Mouse (Mus musculus): ENCODE measurements around the gene Parp16.
"Not testable (repeated sequence)": the region's sequence is repeated elsewhere in the genome, so short reads cannot be mapped to it uniquely, and the experiment has no call there.

The Parp16 gene

DNA sequence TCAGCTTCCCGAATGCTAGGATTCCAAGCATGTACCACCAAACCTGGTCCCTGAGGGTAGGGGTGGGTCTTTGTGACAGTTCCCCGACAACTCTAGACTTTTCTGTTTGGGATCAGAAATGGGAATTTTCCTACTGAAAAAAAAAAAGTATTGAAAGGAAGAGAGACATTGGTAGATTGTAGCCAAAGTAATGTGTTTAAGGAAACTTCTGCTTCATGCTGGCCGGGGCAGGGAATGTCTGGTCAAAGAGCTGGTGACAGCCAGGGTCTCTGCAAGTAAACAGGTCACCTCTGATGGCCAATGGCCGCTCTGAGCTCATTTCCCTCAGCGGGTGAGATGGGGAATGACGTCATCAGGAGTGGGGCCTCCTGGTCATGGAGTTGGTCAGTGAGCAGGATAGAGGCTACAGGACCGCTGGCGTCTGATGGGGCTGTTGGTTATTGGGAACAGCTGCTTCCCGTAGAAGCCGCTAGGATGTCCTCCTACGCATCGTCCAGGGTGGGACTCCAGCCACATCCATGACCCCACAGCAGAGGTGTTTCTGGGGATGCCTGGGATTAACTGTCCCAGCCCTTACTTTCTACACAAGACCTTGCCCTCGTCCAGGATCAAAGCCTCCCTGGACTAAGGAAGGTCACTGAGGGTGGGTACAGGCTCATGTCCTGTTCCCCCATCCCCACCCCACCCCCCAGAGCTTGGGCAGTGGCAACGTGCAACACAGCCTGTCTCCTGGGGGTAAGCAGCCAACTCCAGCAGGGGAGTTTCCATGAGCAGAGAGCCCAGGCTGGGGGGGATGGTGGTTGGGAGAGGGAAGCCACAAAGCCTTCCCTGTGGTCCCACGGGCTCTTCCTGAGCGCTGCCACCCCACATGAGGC lies 52.6 kb downstream of the Parp16 start:
- no peak for DNase-seq

DNA sequence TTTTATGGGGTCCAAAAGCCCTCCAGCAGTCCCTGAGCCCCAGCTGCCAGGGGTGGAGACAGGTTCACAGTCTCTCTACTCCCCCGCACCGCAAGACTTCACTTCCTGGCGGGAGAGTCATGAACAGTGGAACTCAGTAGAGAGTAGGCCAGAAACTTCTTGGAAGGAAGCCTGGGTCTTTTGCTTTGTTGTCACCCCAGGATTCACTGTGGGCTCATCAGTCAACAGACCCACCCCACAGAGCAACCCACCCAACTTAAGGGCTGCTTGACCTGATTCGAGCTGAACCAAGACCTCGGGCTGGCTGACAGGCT lies 53.2 kb downstream of the Parp16 start:
- no peak for DNase-seq

DNA sequence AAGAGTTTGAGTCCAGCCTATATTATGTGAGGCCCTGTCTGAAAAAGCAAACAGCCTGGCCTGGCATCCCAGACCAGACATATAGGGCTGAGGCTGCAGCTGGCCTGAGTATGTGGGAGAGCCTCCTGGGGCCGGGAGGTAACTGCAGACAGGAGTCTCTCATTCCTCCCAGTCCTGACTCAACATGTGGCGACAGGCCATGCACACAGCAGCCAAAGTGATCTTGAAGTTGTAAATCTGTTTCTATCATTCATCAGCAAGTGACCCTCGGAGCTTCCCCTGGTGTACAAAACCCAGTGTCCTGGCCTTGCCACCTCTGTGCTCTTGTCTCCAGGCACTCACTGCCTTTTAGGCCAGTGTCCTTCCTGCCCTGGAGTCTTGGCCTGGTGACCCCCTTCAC lies 56.9 kb downstream of the Parp16 start:
- no peak for DNase-seq

DNA sequence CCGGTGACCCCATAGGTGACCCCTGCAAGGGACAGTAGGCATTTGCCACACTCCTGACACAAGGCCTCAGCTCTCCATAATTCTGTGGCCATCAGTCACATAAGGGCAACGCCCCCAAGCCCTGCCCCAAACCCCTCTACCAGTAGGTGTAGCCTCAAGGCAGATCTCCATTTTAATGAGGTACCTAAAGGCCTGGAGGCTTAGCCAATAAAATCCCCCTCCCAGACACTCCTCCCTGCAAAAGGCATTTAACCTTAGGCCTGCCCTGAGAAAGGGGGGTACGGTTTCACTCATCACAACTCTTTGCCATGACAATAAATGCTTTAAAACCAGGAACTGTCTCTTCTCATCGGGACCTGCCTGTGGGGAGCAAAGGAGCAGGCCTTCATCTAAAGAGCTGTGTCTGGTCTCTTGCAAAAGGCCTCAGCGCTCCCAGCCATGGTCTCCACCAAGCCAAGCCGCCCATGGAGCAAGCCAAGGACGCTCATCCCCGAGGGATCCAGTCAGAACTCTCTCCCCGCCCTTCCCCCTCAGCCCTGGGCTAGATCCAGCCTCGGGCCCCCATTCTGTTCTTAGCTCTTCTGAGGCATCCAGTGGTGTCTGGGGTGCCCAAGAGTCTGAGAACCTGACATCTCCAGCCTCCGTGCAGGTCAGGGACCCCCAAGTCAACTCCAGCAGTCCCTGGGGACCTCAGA lies 60.9 kb downstream of the Parp16 start:
- DNase-seq, result no peak

DNA sequence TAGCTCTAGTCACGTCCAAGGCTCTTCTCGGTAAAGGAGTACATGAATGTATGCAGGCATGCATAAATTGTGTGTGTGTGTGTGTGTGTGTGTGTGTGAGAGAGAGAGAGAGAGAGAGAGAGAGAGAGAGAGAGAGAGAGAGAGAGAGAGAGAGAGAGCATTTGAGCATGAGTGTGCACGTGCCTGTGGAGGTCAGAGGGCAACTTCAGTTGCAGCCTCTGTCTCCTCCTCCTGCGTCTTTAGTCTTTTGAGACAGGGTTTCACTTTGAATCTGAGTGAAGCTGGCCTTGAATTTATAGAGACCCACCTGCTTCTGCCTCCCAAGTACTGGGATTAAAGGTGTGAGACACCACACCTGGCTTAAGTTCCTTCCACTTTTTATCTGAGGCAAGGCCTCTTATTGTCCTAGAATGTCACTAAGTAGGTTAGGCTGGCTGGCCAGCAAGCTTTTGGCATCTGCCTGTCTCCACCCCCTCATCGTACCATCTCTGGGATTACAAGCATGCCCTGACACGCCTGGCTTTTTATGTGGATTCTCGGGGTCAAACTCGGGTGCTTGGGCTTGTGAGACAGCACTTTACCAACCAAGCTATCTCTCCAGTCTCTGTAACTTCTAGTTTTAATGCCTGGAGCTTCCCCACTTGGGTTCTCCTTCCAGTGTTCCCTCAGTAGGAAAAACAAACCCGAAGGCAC lies 62.2 kb downstream of the Parp16 start:
- no peak for DNase-seq

DNA sequence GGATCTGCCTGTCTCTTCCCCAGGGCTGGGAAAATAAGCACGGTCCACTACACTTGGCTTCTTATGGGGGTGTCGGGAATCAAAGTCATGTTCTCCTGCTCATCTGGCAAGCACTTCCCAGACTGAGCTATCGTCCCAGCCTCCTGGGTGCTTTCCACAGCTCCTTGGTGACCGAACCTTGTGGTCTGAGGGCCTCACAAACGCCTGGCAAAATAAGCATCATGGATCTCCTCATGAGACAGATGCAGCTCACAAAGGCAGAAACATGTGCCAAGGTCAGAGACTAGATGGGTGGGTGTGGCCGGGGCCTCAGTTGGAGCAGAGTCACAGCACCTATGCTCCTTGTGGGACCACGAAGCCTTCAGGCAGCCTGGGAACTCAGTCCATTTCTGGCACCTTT lies 64.2 kb downstream of the Parp16 start:
- no peak for DNase-seq

DNA sequence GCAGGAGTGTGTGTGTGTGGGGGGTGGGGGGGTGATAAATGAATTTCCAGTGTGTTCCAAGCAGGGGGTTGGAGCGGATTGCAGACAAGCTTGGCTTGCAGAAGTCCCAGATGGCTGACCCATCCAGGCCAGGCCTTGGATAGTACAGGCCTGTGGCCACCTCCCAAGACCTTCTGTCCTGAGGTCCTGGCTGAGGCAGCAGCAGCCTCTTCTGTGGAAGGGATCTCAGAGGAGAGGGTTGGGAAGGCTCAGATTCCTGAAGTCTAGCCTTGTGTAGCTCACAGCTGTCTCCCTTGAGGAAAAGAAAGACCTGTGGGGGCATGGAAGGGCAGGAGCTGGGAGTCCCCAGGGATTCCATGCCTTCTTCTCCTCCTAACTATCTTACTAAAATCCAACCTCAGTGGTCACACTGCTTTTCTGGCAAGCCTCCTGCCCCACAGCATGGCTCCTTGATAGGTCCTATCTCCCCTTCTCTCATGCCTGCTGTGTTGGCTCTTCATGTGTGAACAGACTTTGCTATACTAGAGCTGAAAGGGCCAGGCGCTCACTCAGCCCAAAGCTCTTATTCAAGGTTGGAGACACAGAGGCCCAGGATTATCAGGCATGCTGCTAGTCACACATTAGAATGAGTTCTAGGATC lies 66.6 kb downstream of the Parp16 start:
- peak; percentile 66 to 77 for DNase-seq

DNA sequence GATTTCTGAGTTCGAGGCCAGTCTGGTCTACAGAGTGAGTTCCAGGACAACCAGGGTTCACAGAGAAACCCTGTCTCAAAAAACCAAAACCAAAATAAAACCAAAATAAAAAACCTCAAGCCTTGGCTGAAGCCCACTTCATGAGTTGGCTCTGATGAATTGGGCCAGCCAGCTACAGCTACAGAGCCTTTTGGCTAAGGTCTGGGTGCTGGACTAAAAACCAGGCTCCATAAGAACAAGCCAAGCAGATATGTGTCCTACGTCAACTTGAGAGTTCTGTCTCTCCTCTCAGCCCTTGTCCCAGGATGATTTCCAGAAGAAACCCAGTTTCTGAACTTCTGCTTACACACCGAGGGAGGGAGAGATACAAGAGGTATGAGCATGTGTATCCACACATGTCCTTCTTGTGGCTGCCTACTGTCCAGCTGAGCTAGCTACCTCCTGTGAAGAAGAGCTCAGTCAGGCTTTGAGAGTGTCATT lies 67.5 kb downstream of the Parp16 start:
- no peak for DNase-seq

DNA sequence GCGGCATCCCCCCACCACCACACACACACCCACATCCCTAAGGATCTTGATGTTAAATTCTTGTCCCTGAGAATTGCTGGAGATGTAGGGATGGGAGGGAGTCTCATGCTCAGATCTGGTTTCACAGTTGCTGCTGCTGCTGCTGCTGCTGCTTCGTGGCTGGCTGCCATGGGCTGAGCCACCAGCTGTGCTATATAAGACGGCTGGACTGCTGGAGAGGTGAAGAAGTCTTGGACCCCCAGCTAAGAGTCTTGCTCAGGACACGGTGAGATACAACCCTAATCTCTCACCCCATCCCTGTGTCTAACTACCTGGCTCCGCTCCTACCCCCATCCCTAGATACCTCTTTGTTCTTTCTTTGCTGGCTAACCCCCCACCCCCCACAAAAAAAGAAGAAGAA lies 69.8 kb downstream of the Parp16 start, which contains the start of gene Cilp:
Gene Cilp (plus strand): TSS at position 222 of the 400 bp plus-strand sequence.
- no peak for DNase-seq

DNA sequence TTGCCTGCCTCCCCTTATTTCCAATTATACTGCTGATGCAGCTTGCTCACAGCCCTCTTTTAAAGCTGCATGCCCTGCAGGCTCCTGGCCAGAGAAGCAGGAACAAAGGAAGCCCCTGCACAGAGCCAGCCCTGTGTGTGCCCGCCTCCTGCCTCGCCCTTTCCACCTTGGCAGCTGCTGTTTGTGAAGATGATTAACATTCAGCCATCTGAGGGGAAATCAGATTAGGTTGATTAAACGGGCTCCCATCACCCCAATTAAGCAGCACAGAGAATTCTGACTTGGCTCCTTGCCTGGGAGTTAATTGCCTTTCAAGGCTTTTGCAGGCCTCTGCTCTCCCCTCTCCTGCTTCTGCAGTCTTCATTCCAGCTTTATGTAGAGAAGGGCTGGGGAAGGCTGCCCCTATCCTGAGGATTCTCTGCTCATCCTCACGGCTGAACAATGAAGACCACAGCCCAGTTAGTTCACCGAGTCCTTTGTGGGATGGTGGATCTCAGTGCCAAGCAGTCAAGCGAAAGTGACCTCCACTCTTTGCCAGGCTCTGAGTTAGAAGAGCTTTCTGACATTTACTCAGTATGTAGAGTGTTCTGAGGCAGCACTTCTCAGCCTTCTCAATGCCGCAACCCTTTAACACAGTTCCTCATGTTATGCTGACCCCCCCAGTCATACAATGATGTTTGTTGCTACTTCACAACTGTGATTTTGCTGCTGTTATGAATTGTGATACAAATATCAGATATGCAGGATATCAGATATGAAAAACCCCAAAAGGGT lies 72.8 kb downstream of the Parp16 start:
- peak; percentile 23 to 45 for DNase-seq

DNA sequence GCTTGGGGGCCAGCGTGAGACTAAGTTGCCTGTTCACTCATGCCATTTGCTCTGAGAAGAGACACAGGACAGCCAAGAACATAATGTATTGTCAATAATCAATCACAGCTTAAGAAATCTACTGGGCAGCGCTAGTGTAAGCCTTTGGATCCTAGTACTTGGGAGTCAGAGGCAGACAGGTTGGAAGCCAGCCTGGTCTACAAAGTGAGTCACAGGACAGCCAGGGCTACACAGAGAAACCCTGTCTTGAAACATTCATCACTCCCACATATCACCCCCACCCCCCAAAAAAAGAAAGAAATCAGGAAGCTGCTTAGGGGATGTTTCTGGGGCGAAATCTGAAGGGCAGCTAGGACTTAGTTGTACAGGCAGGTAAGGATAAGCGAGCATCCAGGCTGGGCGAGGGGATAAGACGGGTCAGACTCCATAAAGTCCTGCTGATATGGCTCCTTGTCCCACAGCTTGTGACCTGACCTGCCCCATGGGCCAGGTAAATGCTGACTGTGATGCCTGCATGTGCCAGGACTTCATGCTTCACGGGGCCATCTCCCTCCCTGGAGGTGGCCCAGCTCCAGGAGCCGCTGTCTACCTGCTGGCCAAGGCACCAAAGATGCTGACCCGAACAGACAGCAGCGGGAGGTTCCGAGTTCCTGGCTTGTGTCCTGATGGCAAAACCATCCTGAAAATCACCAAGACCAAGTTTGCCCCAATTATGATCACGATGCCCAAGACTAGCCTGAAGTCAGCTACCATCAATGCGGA lies 78.1 kb downstream of the Parp16 start:
- peak; percentile 23 to 26 for DNase-seq

DNA sequence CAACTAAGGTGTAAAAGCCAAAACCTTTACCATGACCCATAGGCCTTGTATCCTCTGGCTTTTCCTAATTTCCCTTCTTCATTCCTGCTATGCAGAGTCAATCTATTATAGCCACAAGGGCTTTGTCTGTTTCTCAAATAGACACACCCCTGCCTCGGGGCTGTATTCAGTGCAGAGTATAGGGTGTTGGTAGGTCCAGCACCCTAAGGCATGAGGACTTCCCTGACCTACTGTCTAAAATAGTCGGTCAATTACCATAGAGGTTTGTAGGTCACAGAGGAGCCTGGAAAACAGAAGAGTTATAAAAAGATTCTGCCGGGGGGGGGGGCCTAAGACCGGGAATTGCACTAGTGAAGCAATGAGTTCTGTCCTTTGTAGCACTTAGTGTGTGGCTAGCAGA lies 78.7 kb downstream of the Parp16 start:
- no peak for DNase-seq

DNA sequence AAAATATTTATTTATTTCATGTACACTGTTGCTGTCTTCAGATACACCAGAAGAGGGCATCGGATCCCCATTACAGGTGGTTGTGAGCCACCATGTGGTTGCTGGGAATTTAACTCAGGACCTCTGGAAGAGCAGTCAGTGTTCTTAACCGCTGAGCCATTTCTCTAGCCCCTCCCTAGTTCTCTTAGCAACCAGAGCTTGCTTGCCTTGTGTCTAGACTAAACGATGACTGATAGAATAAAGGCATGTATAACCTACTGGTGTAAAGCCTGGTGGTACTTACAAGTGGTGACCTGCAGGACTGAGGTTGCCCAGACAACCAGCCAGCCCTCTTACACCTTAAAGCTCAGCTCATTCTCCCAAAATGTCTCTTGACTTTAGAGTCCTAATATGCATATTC lies 79.7 kb downstream of the Parp16 start:
- DNase-seq, result not testable (repeated sequence)

DNA sequence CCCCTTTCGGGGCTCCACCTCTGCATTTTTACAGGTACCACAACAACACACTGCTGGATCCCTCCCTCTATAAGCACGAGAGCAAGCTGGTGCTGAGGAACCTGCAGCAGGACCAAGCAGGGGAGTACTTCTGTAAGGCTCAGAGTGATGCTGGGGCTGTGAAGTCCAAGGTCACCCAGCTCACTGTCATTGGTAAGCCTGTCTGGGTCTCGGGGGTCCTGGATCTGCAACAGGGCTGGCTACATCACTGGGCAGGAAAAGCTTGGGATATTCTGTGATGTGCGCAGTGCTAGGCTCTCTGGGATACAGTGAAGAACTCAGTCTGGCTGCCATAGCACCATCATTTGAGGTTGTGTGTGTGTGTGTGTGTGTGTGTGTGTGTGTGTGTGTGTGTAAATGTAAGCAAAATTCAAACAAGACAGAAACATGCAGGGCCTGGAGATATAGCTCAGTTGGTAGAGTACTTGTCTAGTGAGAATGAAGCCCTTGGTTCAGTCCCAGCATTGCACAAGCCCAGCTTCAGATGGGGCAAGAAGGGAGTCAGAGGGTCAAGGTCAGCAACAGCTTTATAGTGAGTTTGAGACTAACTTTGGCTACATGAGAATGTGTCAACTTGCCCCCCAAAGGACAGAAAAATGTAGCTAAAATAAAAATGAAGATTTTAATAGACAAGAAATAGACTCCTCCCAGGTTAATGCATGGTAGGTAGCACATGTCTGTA lies 80.8 kb downstream of the Parp16 start:
- DNase-seq, result no peak

DNA sequence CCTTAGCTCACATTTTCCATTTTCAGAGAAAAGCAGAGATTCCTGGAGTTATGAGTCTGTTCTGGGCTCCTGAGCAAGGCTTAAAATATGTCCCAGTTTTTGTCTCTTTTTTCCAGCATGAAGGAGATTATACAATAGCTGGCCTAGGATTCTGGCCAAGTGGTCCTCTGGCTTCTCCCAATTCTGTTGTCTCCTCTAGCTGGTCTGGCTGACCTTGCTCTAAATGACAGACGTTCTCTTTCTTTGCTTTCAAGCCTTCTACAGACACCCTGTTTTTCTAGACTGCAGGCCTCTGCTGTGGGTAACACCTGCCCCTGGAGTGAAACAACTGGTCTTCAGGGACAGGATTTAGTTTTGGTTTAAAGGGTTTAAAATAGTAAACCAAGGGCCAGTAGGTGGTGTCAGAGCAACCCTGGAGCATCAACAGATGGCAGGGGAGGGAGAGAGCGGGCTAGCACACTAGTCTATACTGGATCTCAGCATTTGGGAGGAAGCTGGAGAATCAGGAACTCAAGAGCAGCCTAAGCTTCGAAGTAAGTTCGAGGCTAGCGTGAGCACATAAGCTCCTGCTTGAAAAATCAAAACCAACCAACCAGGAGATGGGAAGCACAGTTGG lies 86.5 kb downstream of the Parp16 start:
- DNase-seq, result peak; percentile 51 to 60

DNA sequence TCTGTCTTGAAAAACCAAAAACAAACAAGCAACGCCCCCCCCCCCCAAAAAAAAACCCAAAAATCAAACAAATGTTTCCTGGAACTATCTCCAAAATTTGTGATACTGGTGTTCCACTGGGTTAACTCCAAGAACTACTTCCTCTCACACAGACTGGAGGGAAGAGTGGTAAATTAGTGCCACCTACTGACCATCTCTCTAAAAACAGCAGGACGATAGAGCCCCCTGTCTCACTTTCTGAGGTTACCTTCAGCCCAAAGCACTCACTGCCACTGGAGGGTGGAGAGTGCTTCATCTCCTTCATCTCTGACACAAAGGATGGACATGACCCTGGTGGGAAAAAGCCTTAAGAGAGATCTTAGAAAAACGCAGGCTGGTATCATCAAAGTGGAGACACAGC lies 88.1 kb downstream of the Parp16 start:
- peak; percentile 33 to 48 for DNase-seq

DNA sequence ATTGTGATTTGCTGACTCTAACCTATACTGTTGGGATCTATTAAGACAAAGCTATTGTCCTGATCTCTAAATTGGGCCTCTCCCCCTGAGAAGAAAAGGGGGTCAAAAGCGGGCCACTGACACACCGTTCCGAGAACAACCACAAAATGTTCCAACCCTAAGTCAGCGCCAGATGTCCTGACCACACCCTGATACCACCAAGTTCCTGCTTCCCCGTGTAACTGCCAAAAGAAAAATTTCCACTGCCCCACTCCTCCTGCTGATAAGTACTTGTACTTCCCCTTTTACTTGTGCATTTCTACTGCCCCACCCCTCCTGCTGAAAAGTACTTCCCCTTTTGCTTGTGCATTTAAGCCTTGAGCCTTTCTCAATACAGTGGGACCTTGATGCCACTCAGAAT lies 93.1 kb downstream of the Parp16 start:
- DNase-seq, result not testable (repeated sequence)
